ENCODE assay signal across 8 mouse cellular contexts in the genomic region with DNA sequence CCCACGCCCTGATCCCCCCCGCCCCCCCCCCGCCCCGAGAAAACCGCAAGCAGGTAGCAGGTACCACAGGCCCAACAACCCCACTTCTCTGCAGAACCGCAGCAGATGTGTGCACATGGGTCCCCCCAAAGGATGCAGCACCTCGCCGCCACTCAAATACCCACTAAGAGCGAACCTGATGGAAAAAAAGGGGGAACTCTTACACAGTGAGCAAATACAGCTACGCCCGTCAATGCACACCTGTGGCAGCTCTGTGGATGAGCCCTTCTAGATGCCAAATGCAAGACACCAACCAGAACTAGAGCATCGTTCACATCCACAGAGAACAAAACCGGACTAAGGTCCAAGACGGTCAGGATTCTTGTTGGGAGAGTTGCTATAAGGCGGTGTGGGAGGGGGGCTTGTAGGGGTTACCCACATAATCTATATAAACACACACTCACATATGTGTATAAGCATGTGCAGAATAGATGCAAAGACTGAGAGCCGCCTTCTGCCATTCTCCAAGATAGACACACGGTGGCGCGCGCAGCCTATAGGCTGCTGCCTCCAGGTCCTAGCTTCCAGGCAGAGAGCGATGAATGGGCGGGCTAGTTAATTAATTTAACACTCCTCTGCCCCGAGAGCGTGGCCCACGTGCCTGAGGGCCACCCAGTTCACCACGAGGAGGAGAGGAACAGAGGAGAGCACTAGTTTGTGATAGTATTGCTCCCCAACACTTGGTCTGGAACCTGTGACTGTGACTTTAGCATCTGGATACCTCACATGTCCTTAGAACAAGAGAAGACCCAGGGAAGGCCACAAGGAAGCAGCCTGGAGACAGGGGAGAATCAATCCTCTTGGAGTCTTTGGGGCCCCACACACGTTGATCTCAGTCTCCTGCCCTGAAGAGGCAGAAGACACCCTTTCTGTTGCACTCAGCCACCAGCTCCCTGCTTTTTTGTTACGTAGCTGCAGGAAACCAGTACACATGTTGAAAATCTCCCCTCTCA. TPM values are rescaled to one million over a fixed set of nuclear protein-coding genes. Genes with fewer than 3 reads are reported as not detected.
A peak's percentile ranks its signal among the peaks of the same experiment; 100 is the strongest.
DNase-seq lines count a peak whose midpoint lies in the region; ATAC-seq lines count a peak whose summit lies in the region.

No protein-coding gene starts in this region.

- H3K36me3 ChIP-seq in limb, embryonic 11.5 days (ENCODE audit: control insufficient read depth, insufficient read depth, low read length), result no peaks in the 10 kb centered on the region
- H3K36me3 ChIP-seq in midbrain, embryonic 14.5 days (ENCODE audit: control insufficient read depth, insufficient read depth, low read length), result no peaks in the 10 kb centered on the region
- H3K36me3 ChIP-seq in stomach, embryonic 15.5 days, result no peaks in the 10 kb centered on the region

- H3K4me1 ChIP-seq in limb, embryonic 11.5 days (ENCODE audit: control insufficient read depth, insufficient read depth, low read length), result peaks cover 7% of the 10 kb centered on the region
- H3K4me1 ChIP-seq in midbrain, embryonic 14.5 days (ENCODE audit: control insufficient read depth, insufficient read depth, low read length), result peaks cover 4% of the 10 kb centered on the region; the same call in 1 of the 2 replicates
- peaks cover 25% of the 10 kb centered on the region for H3K4me1 ChIP-seq in stomach, embryonic 15.5 days

- H3K9me3 ChIP-seq in limb, embryonic 11.5 days (ENCODE audit: control insufficient read depth, low read length), result no peaks in the 10 kb centered on the region
- H3K9me3 ChIP-seq in midbrain, embryonic 14.5 days (ENCODE audit: control insufficient read depth, low read length), result no peaks in the 10 kb centered on the region
- H3K9me3 ChIP-seq in stomach, embryonic 15.5 days, result no peaks in the 10 kb centered on the region

- no peak overlapping the region for H3K4me3 ChIP-seq in limb, embryonic 11.5 days (ENCODE audit: low read depth, low read length)
- H3K4me3 ChIP-seq in midbrain, embryonic 14.5 days (replicated peaks; ENCODE audit: low read depth, low read length), result no peak overlapping the region
- H3K4me3 ChIP-seq in stomach, embryonic 15.5 days (replicated peaks), result no peak overlapping the region

- ATAC-seq in limb, embryonic 11.5 days (ENCODE audit: insufficient number of reproducible peaks, low FRiP score, low TSS enrichment, low read depth), result 0 out of 2 replicates have a peak, but pooled peaks have one; percentile 51
- ATAC-seq in midbrain, embryonic 14.5 days (ENCODE audit: low FRiP score, low TSS enrichment), result peak; percentile 55; the same call in 1 of the 2 replicates
- peak; percentile 76 for ATAC-seq in stomach, embryonic 15.5 days (ENCODE audit: insufficient read depth, low FRiP score, low read depth)

- no peak overlapping the region for H3K27ac ChIP-seq in limb, embryonic 11.5 days (replicated peaks; ENCODE audit: low read depth, low read length)
- H3K27ac ChIP-seq in midbrain, embryonic 14.5 days (replicated peaks; ENCODE audit: low read depth, low read length), result no peak overlapping the region
- no peak overlapping the region for H3K27ac ChIP-seq in stomach, embryonic 15.5 days

- no peak overlapping the region for H3K9ac ChIP-seq in limb, embryonic 11.5 days (ENCODE audit: low read length)
- no peak overlapping the region for H3K9ac ChIP-seq in midbrain, embryonic 14.5 days (replicated peaks; ENCODE audit: low read length)
- H3K9ac ChIP-seq in stomach, embryonic 15.5 days, result no peak overlapping the region

- no peaks in the 10 kb centered on the region for H3K27me3 ChIP-seq in limb, embryonic 11.5 days (ENCODE audit: control insufficient read depth, insufficient read depth, low read length)
- H3K27me3 ChIP-seq in midbrain, embryonic 14.5 days (ENCODE audit: control insufficient read depth, insufficient read depth, low read length), result 0 out of 2 replicates have a peak, but pooled peaks cover 11% of the 10 kb centered on the region
- H3K27me3 ChIP-seq in stomach, embryonic 15.5 days (replicated peaks), result no peaks in the 10 kb centered on the region

- peak; percentile 70 for DNase-seq in urinary bladder, postnatal 25 days (ENCODE audit: low spot score)
- DNase-seq in urinary bladder, adult 18-20 months (ENCODE audit: low spot score in 2 of 2), result no peak
- peak; percentile 83 to 87 for DNase-seq in cerebellum, postnatal 14 days
- peak; percentile 77 for DNase-seq in gastrocnemius, adult 18-20 months (ENCODE audit: low spot score)
- DNase-seq in induced T-regulatory cell, adult 2 months (ENCODE audit: low read depth), result peak; percentile 80
- peak; percentile 86 for DNase-seq in limb, embryonic 11.5 days (ENCODE audit: low spot score)
- peak; percentile 90 for DNase-seq in midbrain, embryonic 14.5 days

- 22% methylated on average over 28 of the region's 28 CpGs for WGBS in limb, embryonic 11.5 days
- whole genome bisulfite sequencing in midbrain, embryonic 14.5 days, result 22% methylated on average over 28 of the region's 28 CpGs
- 21% methylated on average over 28 of the region's 28 CpGs for WGBS in stomach, embryonic 15.5 days

- no peak overlapping the region for H3K4me2 ChIP-seq in limb, embryonic 11.5 days (ENCODE audit: low read depth, severe bottlenecking)
- no peak overlapping the region for H3K4me2 ChIP-seq in midbrain, embryonic 14.5 days (ENCODE audit: low read length)
- no peak overlapping the region for H3K4me2 ChIP-seq in stomach, embryonic 15.5 days

RNA-seq across cellular contexts. Expression of a gene that starts 15.9 kb away (rescaled TPM):
- 1 to 10 TPM; 5.2 to 9.5 TPM for total RNA-seq in gastrocnemius, adult 18-20 months (2021)
- polyA plus RNA-seq in limb, embryonic 11.5 days (2014; fragmentation: Nextera tagmentation; extraction: Ambion mirVana), result 11.2 and 12.6 TPM in 2 replicates
- 7.8 and 8.8 TPM in 2 replicates for polyA plus RNA-seq in midbrain, embryonic 14.5 days (2014; fragmentation: Nextera tagmentation; extraction: Ambion mirVana)
- polyA plus RNA-seq in stomach, embryonic 15.5 days (2015; fragmentation: Nextera tagmentation; extraction: Ambion mirVana), result 54.1 and 62.1 TPM in 2 replicates

RNA-seq across cellular contexts. Expression of a gene that starts 23.7 kb away (rescaled TPM):
- 1 to 10 TPM; 4.1 to 6.5 TPM for total RNA-seq in gastrocnemius, adult 18-20 months (2021)
- polyA plus RNA-seq in limb, embryonic 11.5 days (2014; fragmentation: Nextera tagmentation; extraction: Ambion mirVana), result 3.4 and 3.5 TPM in 2 replicates
- 1.3 and 1.6 TPM in 2 replicates for polyA plus RNA-seq in midbrain, embryonic 14.5 days (2014; fragmentation: Nextera tagmentation; extraction: Ambion mirVana)
- polyA plus RNA-seq in stomach, embryonic 15.5 days (2015; fragmentation: Nextera tagmentation; extraction: Ambion mirVana), result 6.6 and 7.6 TPM in 2 replicates

RNA-seq across cellular contexts. Expression of a gene that starts 28.8 kb away (rescaled TPM):
- total RNA-seq in gastrocnemius, adult 18-20 months (2021), result not detected
- not detected in 2 replicates for polyA plus RNA-seq in limb, embryonic 11.5 days (2014; fragmentation: Nextera tagmentation; extraction: Ambion mirVana)
- polyA plus RNA-seq in midbrain, embryonic 14.5 days (2014; fragmentation: Nextera tagmentation; extraction: Ambion mirVana), result not detected in 2 replicates
- polyA plus RNA-seq in stomach, embryonic 15.5 days (2015; fragmentation: Nextera tagmentation; extraction: Ambion mirVana), result 210 and 299 TPM in 2 replicates

RNA-seq across cellular contexts. Expression of a gene that starts 50.5 kb away (rescaled TPM):
- total RNA-seq in gastrocnemius, adult 18-20 months (2021), result 10 to 100 TPM; 42.8 to 46.6 TPM
- polyA plus RNA-seq in limb, embryonic 11.5 days (2014; fragmentation: Nextera tagmentation; extraction: Ambion mirVana), result 30.9 and 32.7 TPM in 2 replicates
- 37.3 and 42.0 TPM in 2 replicates for polyA plus RNA-seq in midbrain, embryonic 14.5 days (2014; fragmentation: Nextera tagmentation; extraction: Ambion mirVana)
- polyA plus RNA-seq in stomach, embryonic 15.5 days (2015; fragmentation: Nextera tagmentation; extraction: Ambion mirVana), result 47.1 TPM in 2 replicates

RNA-seq across cellular contexts. Expression of a gene that starts 53.2 kb away (rescaled TPM):
- 1 to 10 TPM; 1.8 to 3.6 TPM for total RNA-seq in gastrocnemius, adult 18-20 months (2021)
- 5.3 and 7.5 TPM in 2 replicates for polyA plus RNA-seq in limb, embryonic 11.5 days (2014; fragmentation: Nextera tagmentation; extraction: Ambion mirVana)
- polyA plus RNA-seq in midbrain, embryonic 14.5 days (2014; fragmentation: Nextera tagmentation; extraction: Ambion mirVana), result 16.7 and 28.0 TPM in 2 replicates
- 18.0 and 21.1 TPM in 2 replicates for polyA plus RNA-seq in stomach, embryonic 15.5 days (2015; fragmentation: Nextera tagmentation; extraction: Ambion mirVana)

Comparison
In these comparisons a context has a peak if more than half of its experiments do, and no peak if none do; other contexts are left out.
1. DNase-seq: peak in urinary bladder, postnatal 25 days (single experiment), cerebellum, postnatal 14 days (2 of 2), gastrocnemius, adult 18-20 months (single experiment), induced T-regulatory cell, adult 2 months (single experiment), limb, embryonic 11.5 days (single experiment) and midbrain, embryonic 14.5 days (single experiment); none in urinary bladder, adult 18-20 months (0 of 2).
2. RNA of a gene that starts 28.8 kb away (polyA plus RNA-seq): 210 to 299 TPM in stomach, embryonic 15.5 days; not detected in limb, embryonic 11.5 days and not detected in midbrain, embryonic 14.5 days; every median in the first group is over 100 times any median in the second.
3. Peak in every context shown above with its lines, with median percentiles within 50 percentile points of each other: ATAC-seq.